Mouse (Mus musculus) heart, embryonic 10.5 days (tissue): ENCODE measurements at regions not wholly inside any gene's neighbourhood (a gene's known extent, or its start where the extent isn't known, plus 50 kb on each side); places are given as distances from the start of the nearest gene placed in this dataset.
A peak's percentile ranks its signal among the peaks of the same experiment; 100 is the strongest.

Source experiments
- DNase-seq: peaks from one replicate; pipeline ENCODE4 v3.0.0-alpha.2; 2017; ENCODE audit warnings: low spot score
- H3K27ac ChIP-seq: fragments of 300-500 bp; sonication (generic); 2 replicates; pipeline ENCODE4 v1.5.1; 2016; ENCODE audit warnings: mild to moderate bottlenecking
- H3K27me3 ChIP-seq: fragments of 300-500 bp; sonication (generic); 2 replicates; pipeline ENCODE4 v1.6.1; 2016; ENCODE audit warnings: mild to moderate bottlenecking; ENCODE audit not compliant: poor library complexity, insufficient read depth, severe bottlenecking
- H3K36me3 ChIP-seq: fragments of 300-500 bp; sonication (generic); 2 replicates; pipeline ENCODE4 v1.6.1; 2016; ENCODE audit warnings: mild to moderate bottlenecking, moderate library complexity
- H3K4me1 ChIP-seq: fragments of 300-500 bp; sonication (generic); 2 replicates; pipeline ENCODE4 v1.6.1; 2016; ENCODE audit warnings: mild to moderate bottlenecking
- H3K4me3 ChIP-seq: fragments of 300-500 bp; sonication (generic); 2 replicates; pipeline ENCODE4 v1.5.1; 2016; ENCODE audit warnings: mild to moderate bottlenecking, moderate library complexity
- H3K9me3 ChIP-seq: fragments of 300-500 bp; sonication (generic); 2 replicates; pipeline ENCODE4 v1.6.1; 2016; ENCODE audit warnings: mild to moderate bottlenecking, moderate library complexity
- WGBS: fragments of 180-500 bp; shearing (Covaris S2); methylation state at CpG from one replicate; pipeline ENCODE4 v1.1.7; 2016; 5-methylcytosine and 5-hydroxymethylcytosine counted together

DNA sequence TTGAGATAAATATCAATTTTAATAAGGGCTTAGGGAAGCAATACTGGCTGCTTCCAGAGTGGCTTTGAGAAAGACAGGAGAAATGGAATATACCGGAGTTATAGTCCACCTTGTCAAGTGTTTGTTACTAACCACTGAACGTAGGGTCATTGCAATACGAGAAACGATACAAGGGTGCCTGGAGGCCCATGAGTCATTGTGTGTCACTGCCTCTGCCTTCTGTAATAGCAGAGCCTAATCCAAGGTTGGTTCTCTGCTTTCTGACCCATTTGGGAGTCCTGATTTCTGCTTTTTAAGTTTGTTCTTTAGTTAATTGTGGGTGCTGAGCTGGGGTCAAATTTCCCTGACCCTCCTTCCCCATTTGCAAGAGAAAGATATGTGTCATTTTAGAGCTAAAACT is 382.4 kb upstream of the Arglu1 start:
- WGBS, result 77% methylated on average over 4 of the region's 4 CpGs

DNA sequence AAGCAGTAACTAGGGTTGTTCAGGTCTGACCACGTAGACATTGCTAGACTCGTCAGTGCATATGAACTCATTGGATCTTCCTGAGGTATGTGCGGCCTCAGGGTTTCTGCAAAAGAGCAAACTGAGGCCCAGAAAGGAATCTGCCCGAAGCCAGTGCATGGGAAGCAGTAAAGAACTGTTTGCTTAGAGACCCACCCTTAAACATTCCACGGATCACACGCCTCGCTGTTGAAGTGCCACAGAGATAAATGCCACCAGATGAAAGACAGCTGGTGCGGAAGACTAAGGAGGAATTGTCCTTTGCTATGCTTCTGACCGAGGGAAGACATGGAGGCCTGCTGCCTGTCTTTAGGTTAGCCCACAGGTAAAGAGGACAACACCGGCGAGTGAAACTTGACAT is 382.0 kb upstream of the Arglu1 start:
- peaks cover 6% of the 10 kb centered on the region for H3K4me1 ChIP-seq
- peak overlapping the region; percentile 39; the same call in 1 of the 2 replicates for H3K27ac ChIP-seq
- H3K4me3 ChIP-seq, result no peak overlapping the region
- H3K9me3 ChIP-seq, result no peaks in the 10 kb centered on the region
- 39% methylated on average over 11 of the region's 11 CpGs for WGBS
- no peaks in the 10 kb centered on the region for H3K36me3 ChIP-seq
- peak; percentile 82 for DNase-seq
- H3K27me3 ChIP-seq, result no peaks in the 10 kb centered on the region

More for the DNA sequence above, 382.4 kb upstream of the Arglu1 start:
- H3K27ac ChIP-seq, result no peak overlapping the region
- H3K36me3 ChIP-seq, result no peaks in the 10 kb centered on the region
- no peak for DNase-seq
- peaks cover 6% of the 10 kb centered on the region for H3K4me1 ChIP-seq
- no peaks in the 10 kb centered on the region for H3K9me3 ChIP-seq
- H3K27me3 ChIP-seq, result no peaks in the 10 kb centered on the region
- no peak overlapping the region for H3K4me3 ChIP-seq

DNA sequence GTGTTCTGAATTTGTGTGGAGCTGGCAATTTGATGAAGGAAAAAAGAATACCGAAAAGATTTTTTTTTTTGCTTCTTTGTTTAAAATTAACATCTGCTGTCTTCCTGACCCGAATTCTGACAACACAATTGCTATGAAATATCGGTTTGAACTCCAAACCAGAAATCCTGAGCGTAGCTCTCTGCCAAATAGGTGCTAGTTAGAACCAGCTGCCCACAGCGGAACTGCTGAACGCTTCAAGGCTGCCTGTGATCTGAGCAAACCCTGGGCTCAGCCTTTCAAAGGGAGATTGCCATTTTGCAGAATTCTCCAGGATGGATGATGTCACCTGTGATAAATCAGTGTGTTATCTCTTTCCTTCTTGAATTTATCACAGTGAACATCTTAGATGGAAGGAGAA is 380.6 kb upstream of the Arglu1 start:
- DNase-seq, result no peak
- Histone ChIP-seq H3K36me3 (no peaks in the 10 kb centered on the region), H3K27ac (no peak overlapping the region), H3K27me3 (no peaks in the 10 kb centered on the region), H3K4me3 (no peak overlapping the region), H3K4me1 (peaks cover 6% of the 10 kb centered on the region), H3K9me3 (no peaks in the 10 kb centered on the region)
- WGBS, result 86% methylated on average over 6 of the region's 6 CpGs

DNA sequence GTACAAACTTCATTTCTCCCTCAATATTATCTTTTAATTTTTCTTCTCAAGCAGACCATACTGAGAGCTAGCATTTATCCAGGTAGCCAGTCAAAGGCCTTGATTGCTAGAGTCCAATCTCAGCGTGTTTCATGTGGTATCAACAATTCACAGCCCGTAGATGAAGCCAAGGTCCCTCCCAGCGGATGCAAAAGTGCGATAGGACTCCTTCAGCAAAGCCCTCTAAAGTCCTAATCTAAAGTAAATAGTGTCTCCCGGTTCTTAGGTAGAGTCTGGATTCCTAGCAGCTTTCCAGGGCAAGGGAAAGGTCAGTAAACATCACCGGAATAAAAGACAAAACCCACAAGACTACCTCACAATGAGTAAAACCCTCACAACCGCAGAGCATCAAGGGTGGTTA is 379.5 kb upstream of the Arglu1 start:
- peaks cover 6% of the 10 kb centered on the region for H3K4me1 ChIP-seq
- H3K9me3 ChIP-seq, result no peaks in the 10 kb centered on the region
- H3K27me3 ChIP-seq, result no peaks in the 10 kb centered on the region
- H3K27ac ChIP-seq, result no peak overlapping the region
- no peaks in the 10 kb centered on the region for H3K36me3 ChIP-seq
- no peak overlapping the region for H3K4me3 ChIP-seq
- 43% methylated on average over 7 of the region's 7 CpGs for WGBS
- DNase-seq, result no peak

DNA sequence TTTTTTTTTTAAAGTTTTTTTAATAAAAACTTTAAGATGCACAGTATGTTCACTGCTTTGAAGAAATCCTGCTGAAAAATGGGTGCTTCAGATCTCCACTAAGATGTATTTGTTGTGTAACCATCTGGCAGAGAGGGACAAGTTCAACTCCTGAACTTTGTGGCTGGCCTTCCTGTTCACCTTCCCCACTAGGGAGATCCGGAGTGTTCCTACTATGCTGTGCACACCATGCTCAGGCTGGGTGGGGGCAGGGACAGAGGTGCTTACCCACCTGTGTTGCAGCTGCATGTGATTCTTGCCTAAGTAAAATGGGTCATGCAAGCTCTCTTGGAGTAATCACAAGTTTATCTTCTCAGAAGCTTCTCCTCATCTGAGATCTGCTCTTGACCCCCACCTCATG is 377.4 kb upstream of the Arglu1 start:
- H3K9me3 ChIP-seq, result no peaks in the 10 kb centered on the region
- H3K4me3 ChIP-seq, result no peak overlapping the region
- no peak for DNase-seq
- H3K4me1 ChIP-seq, result peaks cover 6% of the 10 kb centered on the region
- WGBS, result 61% methylated on average over 1 of the region's 1 CpGs
- no peaks in the 10 kb centered on the region for H3K27me3 ChIP-seq
- no peak overlapping the region for H3K27ac ChIP-seq
- H3K36me3 ChIP-seq, result no peaks in the 10 kb centered on the region

DNA sequence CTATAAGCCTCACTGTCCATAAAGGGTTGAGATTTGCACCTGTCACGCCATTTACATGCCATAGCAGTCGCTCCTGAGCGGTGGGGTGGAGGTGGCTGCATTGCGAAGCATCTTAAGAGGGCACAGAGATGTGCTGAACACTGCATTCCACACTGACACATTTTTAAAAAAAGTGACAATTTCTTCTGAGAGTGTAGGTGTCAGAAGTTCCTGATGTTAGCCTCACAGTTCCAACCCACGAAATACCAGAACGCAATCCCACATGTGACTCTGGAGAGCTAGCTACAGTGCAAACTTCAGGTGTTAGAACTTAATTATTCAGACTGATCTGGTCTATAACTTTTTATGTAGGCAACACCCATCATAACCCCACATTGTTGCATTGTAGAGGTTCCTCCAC is 369.8 kb upstream of the Arglu1 start:
- Histone ChIP-seq H3K27me3 (no peaks in the 10 kb centered on the region), H3K27ac (no peak overlapping the region), H3K9me3 (no peaks in the 10 kb centered on the region), H3K36me3 (no peaks in the 10 kb centered on the region), H3K4me3 (no peak overlapping the region), H3K4me1 (no peaks in the 10 kb centered on the region)
- 87% methylated on average over 6 of the region's 6 CpGs for WGBS
- DNase-seq, result no peak

DNA sequence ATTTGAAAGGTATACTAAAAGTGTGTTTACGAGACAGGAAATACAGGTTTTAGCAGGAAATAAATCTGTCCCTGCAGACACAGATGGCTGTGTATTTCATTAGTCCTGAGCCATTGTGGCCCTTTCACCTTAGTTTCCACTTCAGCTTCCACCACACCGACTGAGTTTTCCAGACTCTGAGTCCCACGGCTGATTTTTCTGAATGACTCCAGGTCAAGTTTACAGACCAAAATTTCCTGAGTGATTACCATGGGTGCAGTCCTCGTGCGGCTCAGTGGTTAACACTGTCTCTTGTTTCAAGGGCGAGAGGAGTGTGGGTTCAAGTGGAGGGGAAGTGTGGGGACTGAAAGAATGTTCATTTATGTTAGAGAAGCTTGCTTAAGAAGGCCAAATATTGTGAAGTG is 365.1 kb upstream of the Arglu1 start:
- DNase-seq, result no peak
- Histone ChIP-seq H3K4me3 (no peak overlapping the region), H3K27me3 (no peaks in the 10 kb centered on the region), H3K9me3 (no peaks in the 10 kb centered on the region), H3K4me1 (peaks cover 15% of the 10 kb centered on the region), H3K27ac (no peak overlapping the region), H3K36me3 (no peaks in the 10 kb centered on the region)
- WGBS, result 76% methylated on average over 6 of the region's 6 CpGs

DNA sequence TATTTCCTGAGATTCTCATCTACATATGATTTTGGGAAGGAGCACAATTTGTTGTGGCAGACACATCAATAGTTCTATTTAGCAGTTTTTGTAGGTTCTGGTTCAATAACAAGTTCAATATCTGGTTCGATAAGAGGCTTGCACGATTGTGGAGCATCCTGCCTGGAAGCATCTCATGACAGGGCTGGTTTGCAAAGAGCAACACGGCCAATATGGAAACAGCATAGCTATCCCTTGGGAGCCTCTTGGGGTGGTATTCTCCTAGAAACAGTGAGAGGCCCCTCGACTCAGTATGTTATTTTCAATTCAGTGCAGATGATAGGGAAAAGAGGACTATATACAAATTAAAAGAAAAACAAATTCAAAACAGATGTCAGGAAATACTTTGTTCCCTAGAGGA is 364.5 kb upstream of the Arglu1 start:
- Histone ChIP-seq H3K27ac (no peak overlapping the region), H3K9me3 (no peaks in the 10 kb centered on the region), H3K4me3 (no peak overlapping the region), H3K36me3 (no peaks in the 10 kb centered on the region), H3K4me1 (peaks cover 19% of the 10 kb centered on the region), H3K27me3 (no peaks in the 10 kb centered on the region)
- WGBS, result 67% methylated on average over 4 of the region's 4 CpGs
- DNase-seq, result no peak

DNA sequence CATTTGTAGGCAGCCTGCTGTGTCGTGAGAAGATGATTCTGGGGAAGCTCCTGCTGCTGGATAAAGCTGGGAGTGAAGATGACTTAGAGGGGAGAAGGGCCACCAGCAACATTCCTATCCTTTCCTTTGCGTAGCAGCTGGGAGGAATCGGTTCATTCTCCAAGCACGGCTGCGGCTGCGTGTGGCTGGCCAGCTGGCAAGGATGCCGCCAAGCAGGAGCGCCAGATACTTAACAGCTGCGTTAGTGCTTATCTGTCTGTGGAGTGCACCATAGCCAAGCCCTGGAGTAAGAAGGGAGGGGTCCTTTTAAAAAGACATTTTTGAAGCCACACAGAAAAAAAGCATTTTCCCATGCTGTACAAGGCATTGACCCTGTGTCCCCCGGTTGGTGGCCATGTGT is 361.4 kb upstream of the Arglu1 start:
- Histone ChIP-seq H3K9me3 (no peaks in the 10 kb centered on the region), H3K27me3 (no peaks in the 10 kb centered on the region), H3K4me3 (peak overlapping the region; percentile 27), H3K4me1 (peaks cover 24% of the 10 kb centered on the region), H3K27ac (no peak overlapping the region; the same call in 1 of the 2 replicates), H3K36me3 (no peaks in the 10 kb centered on the region)
- DNase-seq, result no peak
- WGBS, result 46% methylated on average over 10 of the region's 10 CpGs

DNA sequence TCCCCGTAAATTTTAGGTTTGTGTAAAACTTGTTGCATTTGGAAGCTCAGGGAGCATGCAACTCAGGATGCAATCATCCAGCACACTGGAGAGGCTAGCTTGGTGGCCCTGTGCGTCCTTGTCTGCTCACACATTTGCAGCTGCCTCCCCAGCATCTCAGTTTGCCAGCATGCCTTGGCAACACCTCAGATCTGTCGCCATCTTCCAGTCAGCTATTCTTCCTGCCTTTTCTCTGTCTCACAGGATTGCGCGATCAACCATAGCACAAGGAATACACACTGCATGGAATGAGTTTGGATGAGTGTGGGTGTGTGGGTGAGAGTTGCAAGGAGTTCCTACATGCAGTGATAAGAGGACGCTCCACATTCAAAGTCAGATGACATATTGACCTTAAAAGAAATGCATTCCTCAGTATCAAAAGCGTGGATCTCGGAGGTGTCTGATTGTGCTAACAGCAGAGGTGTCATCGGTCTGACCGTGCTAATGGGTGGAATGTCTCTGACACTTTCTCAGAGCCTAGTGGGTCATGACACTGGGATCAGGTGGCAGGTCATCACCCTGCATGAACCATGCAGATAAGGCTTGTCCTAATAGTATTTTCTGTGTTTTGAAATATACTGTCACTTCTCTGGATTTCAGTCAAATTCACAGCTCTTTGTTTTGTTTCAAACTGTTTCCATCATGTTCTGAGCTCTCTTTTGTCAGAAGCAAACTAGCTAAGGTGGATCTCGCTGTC is 360.6 kb upstream of the Arglu1 start:
- H3K4me3 ChIP-seq, result no peak overlapping the region
- no peaks in the 10 kb centered on the region for H3K9me3 ChIP-seq
- peaks cover 28% of the 10 kb centered on the region for H3K4me1 ChIP-seq
- H3K27ac ChIP-seq, result no peak overlapping the region
- no peak for DNase-seq
- 49% methylated on average over 11 of the region's 11 CpGs for WGBS
- no peaks in the 10 kb centered on the region for H3K36me3 ChIP-seq
- H3K27me3 ChIP-seq, result no peaks in the 10 kb centered on the region

DNA sequence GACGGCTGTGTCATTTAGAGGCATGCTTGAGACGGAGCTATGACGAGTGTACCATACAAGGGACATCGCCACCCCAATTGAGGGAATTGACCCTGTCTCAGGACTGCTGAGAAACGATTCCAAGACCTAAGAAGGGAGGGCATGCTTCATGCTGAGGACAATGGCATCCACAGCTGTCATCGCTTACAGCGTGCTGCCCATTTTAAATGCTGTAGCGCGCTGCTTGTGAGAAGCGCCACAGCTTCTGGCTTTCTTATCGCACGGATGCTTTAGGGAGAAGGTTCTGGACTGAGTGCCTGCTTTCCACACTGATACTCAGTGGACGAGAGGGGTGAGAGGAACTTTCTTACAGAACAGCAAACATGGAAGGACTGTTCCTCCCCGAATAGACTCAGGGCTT is 357.8 kb upstream of the Arglu1 start:
- peak overlapping the region; percentile 42; the same call in 1 of the 2 replicates for H3K27ac ChIP-seq
- H3K27me3 ChIP-seq, result no peaks in the 10 kb centered on the region
- H3K9me3 ChIP-seq, result no peaks in the 10 kb centered on the region
- H3K36me3 ChIP-seq, result no peaks in the 10 kb centered on the region
- H3K4me3 ChIP-seq, result no peak overlapping the region
- peaks cover 38% of the 10 kb centered on the region for H3K4me1 ChIP-seq
- DNase-seq, result no peak
- WGBS, result 43% methylated on average over 14 of the region's 14 CpGs

DNA sequence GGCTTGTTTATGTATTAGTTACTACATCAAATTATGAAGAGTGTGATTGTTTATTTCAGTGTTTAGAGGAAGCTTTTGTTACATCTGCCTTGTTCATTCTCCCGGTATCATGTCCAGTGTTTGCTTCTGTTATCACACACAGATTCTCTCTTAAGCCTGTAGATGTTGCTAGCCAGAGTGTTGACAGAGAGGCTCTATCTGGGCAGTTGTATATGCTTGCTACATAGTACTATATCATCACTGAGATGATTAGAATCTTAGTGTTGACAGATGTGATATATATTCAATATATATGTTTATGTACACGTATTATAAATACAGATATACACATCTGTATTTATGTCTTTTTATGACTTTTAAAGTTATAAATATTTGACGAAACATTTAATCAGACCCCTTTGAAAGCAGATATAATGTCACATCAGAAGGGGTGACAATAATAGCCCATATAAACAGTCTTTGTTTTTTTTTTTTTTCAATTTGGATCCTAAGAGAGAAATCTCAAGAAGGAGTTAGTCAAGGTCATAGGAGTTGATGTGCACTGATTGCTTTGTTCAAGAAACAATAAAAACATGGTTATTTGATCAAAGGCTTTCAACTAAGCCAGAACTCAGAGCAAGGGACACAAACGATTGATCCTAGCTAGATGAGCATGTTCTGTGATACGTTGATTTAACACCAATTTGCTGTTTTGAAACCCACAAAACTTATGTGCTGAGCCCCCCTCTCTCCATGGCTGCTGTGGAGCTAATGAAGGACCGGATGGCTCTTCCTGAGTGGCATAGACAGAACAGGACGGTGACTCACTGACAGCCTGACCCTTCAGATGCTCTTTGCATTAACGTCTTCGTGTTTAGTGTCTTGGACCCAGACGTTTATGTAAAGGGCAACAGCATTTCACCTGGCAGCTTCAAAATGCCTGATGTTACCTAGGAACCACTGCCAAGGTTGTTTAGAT is 352.8 kb upstream of the Arglu1 start:
- Histone ChIP-seq H3K27ac (no peak overlapping the region), H3K36me3 (no peaks in the 10 kb centered on the region), H3K4me3 (no peak overlapping the region), H3K4me1 (peaks cover 16% of the 10 kb centered on the region), H3K27me3 (no peaks in the 10 kb centered on the region), H3K9me3 (no peaks in the 10 kb centered on the region)
- DNase-seq, result no peak
- 47% methylated on average over 10 of the region's 10 CpGs for WGBS

DNA sequence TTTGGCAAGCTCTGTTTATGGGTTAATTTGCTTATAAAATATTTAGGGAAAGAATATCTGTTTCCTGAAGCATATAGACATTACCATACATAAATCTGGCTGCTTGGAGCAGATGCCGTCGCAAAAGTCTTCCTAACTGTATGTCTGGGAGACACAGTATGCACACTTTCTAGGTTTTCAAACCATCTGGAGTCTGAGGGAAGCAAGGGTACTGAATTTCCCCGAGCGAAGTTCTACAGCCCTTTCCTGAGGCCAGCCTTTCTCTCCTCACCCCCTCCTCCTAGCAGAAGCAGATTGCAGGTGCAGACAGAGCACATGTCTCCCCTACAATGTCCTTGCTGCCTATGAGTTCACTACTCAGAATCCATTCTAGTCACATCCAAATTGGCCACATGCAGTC is 338.8 kb upstream of the Arglu1 start:
- Histone ChIP-seq H3K4me3 (no peak overlapping the region), H3K4me1 (peaks cover 5% of the 10 kb centered on the region; the same call in 1 of the 2 replicates), H3K27me3 (no peaks in the 10 kb centered on the region; the same call in 1 of the 2 replicates), H3K27ac (no peak overlapping the region), H3K9me3 (no peaks in the 10 kb centered on the region), H3K36me3 (no peaks in the 10 kb centered on the region)
- 88% methylated on average over 4 of the region's 4 CpGs for WGBS
- DNase-seq, result no peak
